Mouse (Mus musculus): ENCODE results near the gene Klhdc7b. TPM values are rescaled to one million over a fixed set of nuclear protein-coding genes. Genes with fewer than 3 reads are reported as not detected.

The Klhdc7b gene
- polyA plus RNA-seq, 1 experiment from 2014 or later, result not detected

DNA sequence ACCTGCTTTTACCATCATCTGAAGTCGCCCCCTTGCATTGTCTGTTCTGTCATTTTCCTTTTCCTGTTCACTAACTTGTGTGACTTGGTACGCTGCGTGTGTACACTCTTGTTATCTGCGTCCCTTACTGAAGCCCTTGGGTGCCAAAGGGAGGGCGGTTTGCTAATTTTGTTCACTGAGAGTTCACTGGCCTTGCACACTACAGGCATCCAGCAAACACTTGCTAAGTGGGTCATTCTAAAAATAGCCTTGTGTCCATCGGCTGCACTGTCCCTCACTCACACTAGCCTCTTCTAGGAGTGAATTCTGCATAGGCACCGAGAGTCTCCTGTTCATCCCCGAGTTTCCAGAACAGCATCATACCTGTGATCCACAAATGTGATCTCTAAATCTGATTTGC is 30.6 kb downstream of the Klhdc7b start:
- ATAC-seq (replicated peaks; ENCODE audit: insufficient number of reproducible peaks, low FRiP score, low TSS enrichment, low read depth), result no peak
- no peak overlapping the region for H3K27ac ChIP-seq (replicated peaks; ENCODE audit: low read depth, low read length)
- no peaks in the 10 kb centered on the region for H3K36me3 ChIP-seq (replicated peaks; ENCODE audit: control insufficient read depth, insufficient read depth, low read depth, low read length)
- no peak for DNase-seq (ENCODE audit: low spot score)
- 87% methylated on average over 8 of the region's 8 CpGs for WGBS
- H3K4me2 ChIP-seq (ENCODE audit: low read depth, low read length), result no peak overlapping the region
- no peaks in the 10 kb centered on the region for H3K4me1 ChIP-seq (ENCODE audit: control insufficient read depth, insufficient read depth, low read length)
- no peak overlapping the region for H3K4me3 ChIP-seq (ENCODE audit: low read depth, low read length)
- no peaks in the 10 kb centered on the region for H3K27me3 ChIP-seq (ENCODE audit: control insufficient read depth, insufficient read depth, low read length)
- H3K9ac ChIP-seq (replicated peaks; ENCODE audit: low read length), result no peak overlapping the region
- no peaks in the 10 kb centered on the region for H3K9me3 ChIP-seq (replicated peaks; ENCODE audit: control insufficient read depth, low read length)

DNA sequence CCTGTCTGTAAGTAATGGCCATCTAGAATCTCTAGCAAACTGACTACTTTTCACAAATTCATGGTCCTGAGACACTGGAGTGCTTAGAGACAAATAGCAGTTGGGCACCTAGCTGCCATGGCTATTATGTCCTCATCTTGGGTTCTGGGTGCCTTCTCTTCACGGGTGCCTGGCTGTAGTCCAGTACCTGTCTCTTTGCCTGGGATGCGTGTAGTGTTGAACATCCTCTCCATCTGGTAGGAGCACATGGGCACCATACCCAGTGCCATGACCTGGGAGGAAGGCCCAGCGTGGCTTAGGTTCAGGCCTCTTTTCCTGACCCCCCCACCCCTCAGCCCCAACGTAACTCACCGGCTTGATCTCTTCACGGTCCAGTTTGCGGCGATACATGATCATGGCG is 37.2 kb downstream of the Klhdc7b start:
- no peaks in the 10 kb centered on the region for H3K27me3 ChIP-seq (ENCODE audit: control insufficient read depth, insufficient read depth, low read length)
- WGBS, result 92% methylated on average over 9 of the region's 9 CpGs
- no peaks in the 10 kb centered on the region for H3K9me3 ChIP-seq (replicated peaks; ENCODE audit: control insufficient read depth, low read length)
- no peak for DNase-seq (ENCODE audit: low spot score)
- no peaks in the 10 kb centered on the region for H3K4me1 ChIP-seq (ENCODE audit: control insufficient read depth, insufficient read depth, low read length)
- H3K4me3 ChIP-seq (ENCODE audit: low read depth, low read length), result no peak overlapping the region
- no peak overlapping the region for H3K9ac ChIP-seq (replicated peaks; ENCODE audit: low read length)
- H3K4me2 ChIP-seq (ENCODE audit: low read depth, low read length), result no peak overlapping the region
- H3K36me3 ChIP-seq (replicated peaks; ENCODE audit: control insufficient read depth, insufficient read depth, low read depth, low read length), result 0 out of 2 replicates have a peak, but pooled peaks cover 3% of the 10 kb centered on the region
- H3K27ac ChIP-seq (replicated peaks; ENCODE audit: low read depth, low read length), result no peak overlapping the region
- ATAC-seq (replicated peaks; ENCODE audit: insufficient number of reproducible peaks, low FRiP score, low TSS enrichment, low read depth), result no peak

DNA sequence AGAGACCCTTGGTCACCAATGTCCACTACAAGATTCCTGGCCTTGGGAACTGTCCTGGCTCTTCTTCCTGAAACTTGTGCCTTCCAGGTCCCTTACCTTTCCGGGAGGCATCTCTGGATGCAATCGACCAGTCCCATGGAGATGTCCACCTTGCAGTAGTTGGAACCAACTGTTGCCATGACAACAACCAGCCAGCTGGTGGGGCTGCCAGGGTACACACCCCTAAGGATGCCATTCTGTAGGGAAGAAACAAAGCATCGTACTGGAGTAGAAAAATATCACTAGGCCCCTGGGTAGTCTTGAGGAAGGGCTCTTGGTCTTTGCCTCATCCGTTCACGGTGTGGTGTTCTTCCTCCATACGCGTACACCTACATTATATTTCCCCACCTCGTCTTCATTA is 39.9 kb downstream of the Klhdc7b start:
- no peak overlapping the region for H3K27ac ChIP-seq (replicated peaks; ENCODE audit: low read depth, low read length)
- H3K4me3 ChIP-seq (ENCODE audit: low read depth, low read length), result no peak overlapping the region
- H3K9me3 ChIP-seq (replicated peaks; ENCODE audit: control insufficient read depth, low read length), result no peaks in the 10 kb centered on the region
- H3K36me3 ChIP-seq (replicated peaks; ENCODE audit: control insufficient read depth, insufficient read depth, low read depth, low read length), result 0 out of 2 replicates have a peak, but pooled peaks cover 3% of the 10 kb centered on the region
- DNase-seq (ENCODE audit: low spot score), result no peak
- ATAC-seq (replicated peaks; ENCODE audit: insufficient number of reproducible peaks, low FRiP score, low TSS enrichment, low read depth), result no peak
- WGBS, result 86% methylated on average over 8 of the region's 8 CpGs
- no peak overlapping the region for H3K4me2 ChIP-seq (ENCODE audit: low read depth, low read length)
- H3K4me1 ChIP-seq (ENCODE audit: control insufficient read depth, insufficient read depth, low read length), result no peaks in the 10 kb centered on the region
- no peak overlapping the region for H3K9ac ChIP-seq (replicated peaks; ENCODE audit: low read length)
- no peaks in the 10 kb centered on the region for H3K27me3 ChIP-seq (ENCODE audit: control insufficient read depth, insufficient read depth, low read length)

DNA sequence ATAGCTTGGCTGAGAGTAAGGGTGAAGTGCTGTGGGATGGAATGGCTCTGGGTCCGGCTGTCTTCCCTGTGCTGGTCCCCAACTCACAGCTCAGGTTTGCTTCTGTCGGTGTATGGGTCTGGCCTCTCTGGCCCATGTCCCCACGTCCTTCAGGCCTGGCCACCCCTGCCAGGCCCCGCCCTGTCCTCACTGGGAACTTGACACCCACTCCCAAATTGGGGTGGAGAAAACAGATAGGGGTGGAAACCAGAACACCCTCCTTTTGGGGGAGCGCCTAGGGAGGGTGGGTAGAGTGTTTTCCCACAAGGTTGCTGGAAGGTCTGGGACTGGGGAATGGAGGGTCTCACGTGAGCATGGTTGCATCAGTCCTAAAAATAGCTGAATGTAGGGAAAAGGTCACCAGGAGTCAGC is 41.0 kb downstream of the Klhdc7b start, which contains the start of gene Cpt1b:
Gene Cpt1b (minus strand): TSS at position 153 of the 411 bp plus-strand sequence.
- no peak for ATAC-seq (replicated peaks; ENCODE audit: insufficient number of reproducible peaks, low FRiP score, low TSS enrichment, low read depth)

DNA sequence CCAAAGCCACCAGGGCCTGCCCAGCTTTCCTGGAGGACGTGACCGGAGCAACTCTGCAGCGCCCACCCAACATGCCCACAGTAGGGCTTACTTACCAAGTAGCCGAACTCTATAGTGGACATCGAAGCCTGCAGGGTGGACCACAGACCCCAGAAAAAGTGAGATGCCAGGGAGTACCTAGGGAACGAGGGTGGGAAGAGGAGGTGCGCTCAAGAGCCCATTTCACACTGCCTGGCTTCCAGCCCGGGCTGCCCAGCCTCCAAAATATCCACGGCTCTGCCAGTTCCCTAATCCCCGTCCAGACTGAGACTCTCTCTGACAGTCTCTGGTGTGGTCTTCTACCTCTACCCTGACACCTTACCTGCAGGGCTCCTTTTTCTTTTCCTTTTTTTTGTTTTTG is 42.0 kb downstream of the Klhdc7b start:
- no peaks in the 10 kb centered on the region for H3K27me3 ChIP-seq (ENCODE audit: control insufficient read depth, insufficient read depth, low read length)
- no peak for ATAC-seq (replicated peaks; ENCODE audit: insufficient number of reproducible peaks, low FRiP score, low TSS enrichment, low read depth)
- no peak overlapping the region for H3K4me2 ChIP-seq (ENCODE audit: low read depth, low read length)
- H3K36me3 ChIP-seq (replicated peaks; ENCODE audit: control insufficient read depth, insufficient read depth, low read depth, low read length), result 0 out of 2 replicates have a peak, but pooled peaks cover 3% of the 10 kb centered on the region
- no peaks in the 10 kb centered on the region for H3K4me1 ChIP-seq (ENCODE audit: control insufficient read depth, insufficient read depth, low read length)
- no peak for DNase-seq (ENCODE audit: low spot score)
- no peak overlapping the region for H3K27ac ChIP-seq (replicated peaks; ENCODE audit: low read depth, low read length)
- no peak overlapping the region for H3K9ac ChIP-seq (replicated peaks; ENCODE audit: low read length)
- H3K9me3 ChIP-seq (replicated peaks; ENCODE audit: control insufficient read depth, low read length), result no peaks in the 10 kb centered on the region
- 85% methylated on average over 10 of the region's 10 CpGs for WGBS
- H3K4me3 ChIP-seq (ENCODE audit: low read depth, low read length), result no peak overlapping the region

More for the DNA sequence above, 41.0 kb downstream of the Klhdc7b start, which contains the start of gene Cpt1b:
- Histone ChIP-seq H3K9me3 (replicated peaks; ENCODE audit: control insufficient read depth, low read length) (no peaks in the 10 kb centered on the region), H3K36me3 (replicated peaks; ENCODE audit: control insufficient read depth, insufficient read depth, low read depth, low read length) (0 out of 2 replicates have a peak, but pooled peaks cover 3% of the 10 kb centered on the region), H3K27ac (replicated peaks; ENCODE audit: low read depth, low read length) (no peak within 1 kb of the TSS), H3K27me3 (ENCODE audit: control insufficient read depth, insufficient read depth, low read length) (no peaks in the 10 kb centered on the region), H3K4me2 (ENCODE audit: low read depth, low read length) (peak within 1 kb of the TSS; percentile 16), H3K4me1 (ENCODE audit: control insufficient read depth, insufficient read depth, low read length) (no peaks in the 10 kb centered on the region), H3K9ac (replicated peaks; ENCODE audit: low read length) (no peak within 1 kb of the TSS), H3K4me3 (ENCODE audit: low read depth, low read length) (no peak within 1 kb of the TSS)
- DNase-seq (ENCODE audit: low spot score), result no peak
- 19% methylated on average over 6 of the region's 6 CpGs for WGBS

DNA sequence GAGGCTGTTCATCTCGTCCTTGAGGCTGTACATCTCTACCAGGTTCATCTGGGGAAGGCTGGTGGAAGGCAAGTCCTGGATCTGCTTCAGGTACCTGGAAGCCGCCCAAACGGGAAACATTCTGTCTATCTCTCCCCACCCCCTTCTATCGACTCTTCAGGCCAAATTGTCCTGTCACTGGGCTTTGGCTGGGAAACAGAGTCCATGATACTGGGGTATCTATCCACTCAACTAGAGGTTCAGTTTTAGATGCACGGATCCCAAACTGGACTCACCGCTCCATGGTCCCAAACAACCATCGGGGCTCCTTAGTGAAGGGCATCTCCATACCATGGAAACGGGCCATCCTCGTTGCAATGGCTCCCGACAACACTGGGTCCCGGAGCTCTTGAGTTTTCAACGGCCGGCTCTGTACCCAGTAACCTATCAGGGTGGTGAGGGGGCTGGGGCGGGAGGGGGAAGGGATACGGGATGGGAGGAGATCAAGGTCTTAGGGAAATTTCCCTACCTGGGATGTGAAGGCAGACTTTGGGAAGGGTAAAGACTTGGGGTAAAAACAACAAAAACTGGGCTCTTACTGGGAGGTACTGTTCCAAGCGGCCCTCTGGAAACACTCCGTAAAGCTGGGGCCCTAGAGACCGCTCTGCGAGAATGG is 43.5 kb downstream of the Klhdc7b start:
- Histone ChIP-seq H3K4me2 (ENCODE audit: low read depth, low read length) (peak overlapping the region; percentile 93), H3K4me1 (ENCODE audit: control insufficient read depth, insufficient read depth, low read length) (no peaks in the 10 kb centered on the region), H3K36me3 (replicated peaks; ENCODE audit: control insufficient read depth, insufficient read depth, low read depth, low read length) (0 out of 2 replicates have a peak, but pooled peaks cover 3% of the 10 kb centered on the region), H3K27ac (replicated peaks; ENCODE audit: low read depth, low read length) (no peak overlapping the region), H3K4me3 (ENCODE audit: low read depth, low read length) (peak overlapping the region; percentile 75), H3K27me3 (ENCODE audit: control insufficient read depth, insufficient read depth, low read length) (no peaks in the 10 kb centered on the region), H3K9me3 (replicated peaks; ENCODE audit: control insufficient read depth, low read length) (no peaks in the 10 kb centered on the region), H3K9ac (replicated peaks; ENCODE audit: low read length) (peak overlapping the region; percentile 78)
- 85% methylated on average over 19 of the region's 19 CpGs for WGBS
- DNase-seq (ENCODE audit: low spot score) (no peak), ATAC-seq (replicated peaks; ENCODE audit: insufficient number of reproducible peaks, low FRiP score, low TSS enrichment, low read depth) (no peak)

DNA sequence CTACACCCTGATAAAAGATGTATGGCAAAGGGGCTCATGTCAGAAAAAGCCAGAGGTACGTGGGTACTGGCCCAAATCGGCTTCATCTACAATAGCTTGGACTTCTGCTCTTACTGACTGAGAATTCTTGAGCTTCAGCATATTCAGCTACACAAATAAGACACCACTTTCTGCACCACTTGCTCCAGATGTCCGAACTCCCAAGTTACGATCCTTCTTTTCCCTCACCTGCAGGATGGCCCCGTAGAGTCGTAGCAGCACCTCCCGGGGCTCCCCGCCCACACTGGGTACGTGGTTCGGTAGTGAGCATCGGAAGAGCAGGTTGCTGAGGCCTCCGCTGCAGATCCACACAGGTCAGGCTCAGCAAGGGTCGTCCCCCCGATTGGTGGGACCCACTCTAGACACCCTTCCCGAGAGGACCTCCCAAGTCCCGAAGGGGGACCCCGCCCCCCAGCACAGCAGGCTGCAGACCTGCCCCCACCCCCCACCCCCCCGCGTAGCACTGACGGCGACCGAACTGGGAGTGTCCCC is 44.2 kb downstream of the Klhdc7b start:
- Histone ChIP-seq H3K4me3 (ENCODE audit: low read depth, low read length) (peak overlapping the region; percentile 75), H3K27ac (replicated peaks; ENCODE audit: low read depth, low read length) (no peak overlapping the region), H3K4me2 (ENCODE audit: low read depth, low read length) (peak overlapping the region; percentile 93), H3K9ac (replicated peaks; ENCODE audit: low read length) (peak overlapping the region; percentile 78), H3K4me1 (ENCODE audit: control insufficient read depth, insufficient read depth, low read length) (no peaks in the 10 kb centered on the region), H3K36me3 (replicated peaks; ENCODE audit: control insufficient read depth, insufficient read depth, low read depth, low read length) (0 out of 2 replicates have a peak, but pooled peaks cover 3% of the 10 kb centered on the region), H3K27me3 (ENCODE audit: control insufficient read depth, insufficient read depth, low read length) (no peaks in the 10 kb centered on the region), H3K9me3 (replicated peaks; ENCODE audit: control insufficient read depth, low read length) (no peaks in the 10 kb centered on the region)
- DNase-seq (ENCODE audit: low spot score) (no peak), ATAC-seq (replicated peaks; ENCODE audit: insufficient number of reproducible peaks, low FRiP score, low TSS enrichment, low read depth) (peak; percentile 68)
- WGBS, result 5% methylated on average over 22 of the region's 22 CpGs

All from embryonic facial prominence, embryonic 11.5 days (tissue).